Comparison of ENCODE assay signal across 12 mouse cellular contexts in the genomic region with DNA sequence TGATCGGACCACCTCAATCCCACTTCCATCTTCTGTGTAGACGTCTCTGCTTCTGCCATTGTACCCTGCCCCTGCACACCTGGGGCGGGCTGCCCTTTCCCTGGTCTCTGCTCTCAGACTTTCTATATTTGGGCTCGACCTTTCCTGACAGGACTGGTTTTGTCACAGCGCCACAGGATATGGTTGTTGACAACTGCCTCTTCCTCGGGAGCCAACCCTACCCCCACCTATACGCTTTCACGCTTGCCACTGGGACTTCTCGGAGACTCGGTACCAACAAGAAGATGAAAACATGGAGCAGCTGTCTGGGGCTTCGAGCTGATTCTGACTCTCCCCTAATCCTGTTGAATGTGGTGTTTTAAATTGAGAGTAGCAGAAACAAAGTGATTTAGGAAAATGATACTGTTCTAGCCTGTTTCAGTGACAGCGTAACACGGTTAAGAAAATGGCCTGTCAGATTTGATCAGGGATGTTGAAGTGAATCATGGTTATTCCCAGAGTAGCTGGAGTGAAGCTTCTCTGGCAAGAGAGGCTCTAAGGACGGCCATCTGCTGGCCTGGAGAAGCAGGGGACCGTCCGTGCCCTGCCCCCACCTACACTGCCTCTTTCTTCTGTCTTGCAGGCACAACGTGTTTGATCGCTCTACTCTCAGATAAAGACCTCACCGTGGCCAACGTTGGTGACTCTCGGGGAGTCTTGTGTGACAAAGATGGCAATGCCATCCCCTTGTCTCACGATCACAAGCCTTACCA. TPM values are rescaled to one million over a fixed set of nuclear protein-coding genes. Genes with fewer than 3 reads are reported as not detected.
DNase-seq lines count a peak whose midpoint lies in the region; ATAC-seq and TF ChIP-seq lines count a peak whose summit lies in the region.
"Had no signal": no experiment of that assay in that cellular context is flagged by ENCODE, and none has a peak within 500 bp of the region (broad histone marks: within the 10 kb centered on the region; RNA-seq: fewer than 3 reads in every experiment).

No protein-coding gene starts in this region.

- peak overlapping the region; percentile 34; the same call in 1 of the 2 replicates for H3K4me2 ChIP-seq in heart, postnatal 0 days (ENCODE audit: low read depth, low read length)
- H3K4me2 ChIP-seq: liver, embryonic 13.5 days had no signal

- intact Hi-C loops in heart, postnatal 14 days (cut with DNase I), result no loop called here

- 41% methylated on average over 22 of the region's 22 CpGs for WGBS in heart, postnatal 0 days

- no peak for TF ChIP-seq CTCF in heart, postnatal 0 days (IDR thresholded peaks at IDR 0.05; ENCODE audit: low read depth)

- TF ChIP-seq EP300 in heart, postnatal 0 days (IDR thresholded peaks at IDR 0.05; ENCODE audit: low read depth), result no peak

- H3K36me3 ChIP-seq in heart, postnatal 0 days (replicated peaks; ENCODE audit: control insufficient read depth, insufficient read depth, low read length), result no peaks in the 10 kb centered on the region
- H3K36me3 ChIP-seq: liver, embryonic 13.5 days had no signal

- H3K27ac ChIP-seq in heart, postnatal 0 days (ENCODE audit: low read depth), result no peak overlapping the region
- H3K27ac ChIP-seq: liver, embryonic 13.5 days had no signal

- H3K9me3 ChIP-seq in heart, postnatal 0 days (replicated peaks; ENCODE audit: control insufficient read depth, low read length), result no peaks in the 10 kb centered on the region
- H3K9me3 ChIP-seq: liver, embryonic 13.5 days had no signal

- ATAC-seq in heart, postnatal 0 days (ENCODE audit: insufficient read depth, low read depth), result peak; percentile 82
- ATAC-seq: activated CD4-positive, CD25-positive, alpha-beta regulatory T cell, adult 4 months; forebrain, embryonic 14.5 days had no signal

- no peak overlapping the region for H3K4me3 ChIP-seq in heart, postnatal 0 days (ENCODE audit: low read depth, low read length)
- H3K4me3 ChIP-seq: liver, embryonic 13.5 days had no signal

- no peak overlapping the region for H3K9ac ChIP-seq in heart, postnatal 0 days (replicated peaks; ENCODE audit: low read depth, low read length)
- H3K9ac ChIP-seq: liver, embryonic 13.5 days had no signal

- H3K27me3 ChIP-seq in heart, postnatal 0 days (ENCODE audit: control insufficient read depth, insufficient read depth, low read length), result no peaks in the 10 kb centered on the region
- H3K27me3 ChIP-seq: liver, embryonic 13.5 days had no signal

- peaks cover 6% of the 10 kb centered on the region; the same call in 1 of the 2 replicates for H3K4me1 ChIP-seq in heart, postnatal 0 days (ENCODE audit: control insufficient read depth, insufficient read depth)
- H3K4me1 ChIP-seq: liver, embryonic 13.5 days had no signal

- DNase-seq in adrenal gland, postnatal 14 days, result peak; percentile 27
- no peak for DNase-seq in adrenal gland, adult 18-20 months (ENCODE audit: low spot score in 2 of 2)
- DNase-seq in heart, postnatal 0 days (ENCODE audit: low spot score), result no peak
- DNase-seq in heart, postnatal 14 days, result no peak
- peak; percentile 90 for DNase-seq in MN1 (ENCODE audit: low spot score)
- peak; percentile 46 to 65 for DNase-seq in gastrocnemius, adult 8-10 months (ENCODE audit: low spot score in 2 of 2)
- DNase-seq in Muller cell, postnatal 12 days (ENCODE audit: inconsistent ontology term), result no peak
- DNase-seq in B cell, adult 2 months, result no peak
- DNase-seq: kidney, postnatal 4 days; liver, embryonic 13.5 days had no signal

RNA-seq across cellular contexts. Expression of a gene that starts 49.9 kb away (rescaled TPM):
- total RNA-seq in adrenal gland, postnatal 14 days (2021), result 13.2 and 16.2 TPM in 2 replicates
- total RNA-seq in adrenal gland, adult 18-20 months (2021), result 10 to 100 TPM; 12.8 to 13.1 TPM
- 4.0 and 6.8 TPM in 2 replicates for total RNA-seq in heart, postnatal 0 days (2014; rRNA removed; ENCODE audit: low replicate concordance)
- 6.4 and 7.0 TPM in 2 replicates for polyA plus RNA-seq in heart, postnatal 0 days (2015; fragmentation: Nextera tagmentation; extraction: Ambion mirVana)
- total RNA-seq in heart, postnatal 14 days (2021), result 1 to 10 TPM; 2.8 to 3.2 TPM
- 1 to 10 TPM in 3 of 4 experiments, under 1 TPM in 1; 0.90 to 1.9 (median 1.5) TPM for total RNA-seq in gastrocnemius, adult 8-10 months (2022)
- polyA plus RNA-seq: activated CD4-positive, CD25-positive, alpha-beta regulatory T cell, adult 4 months had no signal

Comparison
In these comparisons a context has a peak if more than half of its experiments do, and no peak if none do; other contexts are left out.
1. DNase-seq: peak in adrenal gland, postnatal 14 days (single experiment), MN1 (single experiment) and gastrocnemius, adult 8-10 months (2 of 2); none in adrenal gland, adult 18-20 months (0 of 2), heart, postnatal 0 days (single experiment), heart, postnatal 14 days (0 of 2), Muller cell, postnatal 12 days (single experiment) and B cell, adult 2 months (0 of 2).